Mouse (Mus musculus): ENCODE measurements around the gene Numb. TPM values are rescaled to one million over a fixed set of nuclear protein-coding genes. Genes with fewer than 3 reads are reported as not detected.

Numb gene
- polyA plus RNA-seq, 1 experiment from 2014 or later, result 27.2 TPM

DNA sequence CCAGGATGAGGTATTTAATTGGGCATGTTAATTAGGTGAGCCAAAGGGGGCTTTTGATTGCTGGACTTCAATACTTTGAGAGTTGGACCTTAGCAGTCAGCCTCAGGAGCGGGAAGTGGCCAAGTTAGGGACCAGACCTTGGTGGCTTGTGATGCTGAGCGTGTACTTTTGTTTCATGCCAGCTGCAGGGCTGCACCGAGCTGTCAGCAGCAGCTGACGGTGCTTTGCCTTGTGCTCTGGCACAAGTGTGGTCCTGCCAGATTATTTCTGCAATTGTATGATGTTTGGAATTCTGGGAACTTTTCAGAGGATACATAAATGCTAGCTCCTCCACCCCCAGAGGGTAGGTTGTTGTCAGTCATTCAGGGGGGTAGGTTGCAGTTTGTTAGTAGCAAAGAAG is 136.4 kb downstream of the Numb start:
- no peak overlapping the region for H3K27ac ChIP-seq (ENCODE audit: low read depth, low read length)
- H3K4me3 ChIP-seq (ENCODE audit: low read depth, low read length), result no peak overlapping the region
- 79% methylated on average over 4 of the region's 4 CpGs for WGBS
- H3K4me1 ChIP-seq (ENCODE audit: control insufficient read depth, insufficient read depth, low read length), result no peaks in the 10 kb centered on the region
- no peak overlapping the region for H3K9ac ChIP-seq (ENCODE audit: low read length)
- no peaks in the 10 kb centered on the region for H3K27me3 ChIP-seq (ENCODE audit: control insufficient read depth, insufficient read depth, low read length)
- no peak overlapping the region for H3K4me2 ChIP-seq
- DNase-seq (ENCODE audit: low spot score, missing footprints), result no peak
- no peak for ATAC-seq (ENCODE audit: low FRiP score)
- no peaks in the 10 kb centered on the region for H3K9me3 ChIP-seq (ENCODE audit: control insufficient read depth, low read length)
- no peaks in the 10 kb centered on the region for H3K36me3 ChIP-seq (ENCODE audit: control insufficient read depth, insufficient read depth, low read length)

DNA sequence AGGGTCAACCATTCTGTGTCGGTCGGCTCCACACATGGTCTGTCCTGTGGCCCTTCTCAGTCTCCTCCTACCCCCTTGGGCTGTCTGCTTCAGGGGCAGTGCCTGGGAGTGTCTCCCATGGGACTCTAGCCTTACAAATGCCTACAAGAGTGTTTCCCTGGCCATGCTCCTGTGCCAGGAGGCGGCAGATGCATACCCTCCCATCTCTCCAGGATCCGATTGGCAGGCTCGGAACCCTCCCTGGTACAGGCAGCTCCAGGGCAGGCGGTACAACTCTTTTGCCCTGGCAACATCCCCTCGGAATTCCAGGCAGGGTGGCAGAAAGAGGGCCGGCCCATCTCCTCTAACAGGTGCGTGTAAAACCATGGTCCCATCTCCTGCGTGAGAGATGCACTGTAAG is 139.1 kb downstream of the Numb start:
- DNase-seq (ENCODE audit: low spot score, missing footprints) (no peak), ATAC-seq (ENCODE audit: low FRiP score) (no peak)
- Histone ChIP-seq H3K36me3 (ENCODE audit: control insufficient read depth, insufficient read depth, low read length) (no peaks in the 10 kb centered on the region), H3K27me3 (ENCODE audit: control insufficient read depth, insufficient read depth, low read length) (no peaks in the 10 kb centered on the region), H3K4me3 (ENCODE audit: low read depth, low read length) (no peak overlapping the region), H3K9me3 (ENCODE audit: control insufficient read depth, low read length) (no peaks in the 10 kb centered on the region), H3K4me2 (no peak overlapping the region), H3K9ac (ENCODE audit: low read length) (no peak overlapping the region), H3K4me1 (ENCODE audit: control insufficient read depth, insufficient read depth, low read length) (no peaks in the 10 kb centered on the region), H3K27ac (ENCODE audit: low read depth, low read length) (no peak overlapping the region)
- 91% methylated on average over 10 of the region's 10 CpGs for WGBS

DNA sequence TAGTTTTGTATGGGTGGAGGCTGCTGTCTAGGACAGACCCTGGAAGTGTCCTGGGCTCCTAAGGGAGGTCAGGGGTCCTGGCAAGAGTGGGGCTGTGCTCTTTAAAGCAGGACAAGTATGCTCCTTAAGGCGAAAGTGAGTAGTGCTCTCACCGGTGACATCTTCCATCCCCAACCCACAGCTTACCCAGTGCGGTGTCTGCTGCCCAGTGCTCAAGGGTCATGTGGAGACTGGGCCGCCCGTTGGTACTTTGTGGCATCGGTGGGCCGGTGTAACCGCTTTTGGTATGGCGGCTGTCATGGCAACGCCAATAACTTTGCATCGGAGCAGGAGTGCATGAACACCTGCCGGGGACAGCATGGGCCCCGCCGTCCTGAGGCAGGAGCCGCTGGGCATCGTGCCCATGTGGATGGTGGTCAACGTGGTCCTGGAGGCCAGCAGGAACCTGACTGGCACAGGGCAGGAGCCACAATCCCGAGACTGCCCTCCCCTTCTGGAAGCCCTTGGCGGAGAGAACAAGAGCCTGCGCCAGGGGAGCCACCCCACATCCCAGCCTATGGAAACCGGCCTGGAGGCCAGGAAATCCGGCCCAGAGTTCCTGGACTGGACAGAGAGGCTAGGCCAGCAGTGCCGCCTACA is 140.0 kb downstream of the Numb start:
- DNase-seq (ENCODE audit: low spot score, missing footprints) (no peak), ATAC-seq (ENCODE audit: low FRiP score) (no peak)
- 79% methylated on average over 23 of the region's 23 CpGs for WGBS
- H3K4me3 ChIP-seq (ENCODE audit: low read depth, low read length), result no peak overlapping the region
- no peak overlapping the region for H3K9ac ChIP-seq (ENCODE audit: low read length)
- no peaks in the 10 kb centered on the region for H3K27me3 ChIP-seq (ENCODE audit: control insufficient read depth, insufficient read depth, low read length)
- no peaks in the 10 kb centered on the region for H3K9me3 ChIP-seq (ENCODE audit: control insufficient read depth, low read length)
- no peak overlapping the region for H3K4me2 ChIP-seq
- H3K36me3 ChIP-seq (ENCODE audit: control insufficient read depth, insufficient read depth, low read length), result no peaks in the 10 kb centered on the region
- H3K27ac ChIP-seq (ENCODE audit: low read depth, low read length), result no peak overlapping the region
- H3K4me1 ChIP-seq (ENCODE audit: control insufficient read depth, insufficient read depth, low read length), result no peaks in the 10 kb centered on the region

DNA sequence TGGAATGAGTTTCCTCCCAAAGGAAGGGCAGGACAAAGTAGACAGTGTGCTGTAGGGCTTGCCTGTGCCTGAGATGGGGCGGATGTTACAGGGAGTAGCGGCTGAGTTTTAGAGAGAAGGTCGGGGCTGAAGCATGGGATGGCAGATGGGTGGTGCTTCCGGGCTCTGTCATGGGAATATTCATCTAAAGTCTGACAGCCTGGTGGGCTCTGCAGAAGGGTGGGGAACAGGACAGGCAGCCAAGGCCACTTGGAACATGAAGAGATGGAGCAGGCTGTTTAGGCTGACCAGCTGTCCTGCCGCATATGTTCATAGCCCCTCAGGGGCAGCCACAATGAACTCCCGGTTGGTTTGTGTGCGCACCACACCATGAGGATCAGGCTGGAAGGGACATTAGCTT is 140.5 kb downstream of the Numb start:
- no peaks in the 10 kb centered on the region for H3K36me3 ChIP-seq (ENCODE audit: control insufficient read depth, insufficient read depth, low read length)
- H3K9ac ChIP-seq (ENCODE audit: low read length), result no peak overlapping the region
- no peaks in the 10 kb centered on the region for H3K4me1 ChIP-seq (ENCODE audit: control insufficient read depth, insufficient read depth, low read length)
- no peaks in the 10 kb centered on the region for H3K9me3 ChIP-seq (ENCODE audit: control insufficient read depth, low read length)
- no peak overlapping the region for H3K4me2 ChIP-seq
- DNase-seq (ENCODE audit: low spot score, missing footprints) (no peak), ATAC-seq (ENCODE audit: low FRiP score) (no peak)
- no peaks in the 10 kb centered on the region for H3K27me3 ChIP-seq (ENCODE audit: control insufficient read depth, insufficient read depth, low read length)
- H3K27ac ChIP-seq (ENCODE audit: low read depth, low read length), result no peak overlapping the region
- WGBS, result 77% methylated on average over 7 of the region's 7 CpGs
- no peak overlapping the region for H3K4me3 ChIP-seq (ENCODE audit: low read depth, low read length)

DNA sequence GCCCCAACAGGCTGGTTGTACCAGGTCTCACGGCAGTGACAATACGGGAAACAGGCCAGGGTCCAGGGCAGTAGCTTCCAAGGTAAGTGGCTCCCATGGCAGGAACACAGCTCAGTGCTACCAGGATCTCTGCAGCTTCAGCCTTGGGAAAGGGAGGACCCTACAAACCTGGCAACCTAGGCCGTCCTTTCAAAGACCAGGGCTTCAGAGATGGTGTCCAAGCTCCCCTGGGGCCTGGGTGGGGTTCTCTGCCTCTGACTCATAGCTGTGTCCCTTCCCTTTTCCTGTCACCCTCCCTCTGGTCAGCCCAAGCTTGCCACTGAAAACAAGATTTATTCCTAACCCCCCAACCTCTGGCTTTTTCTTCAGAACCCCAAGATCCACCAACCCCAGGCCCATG is 141.6 kb downstream of the Numb start:
- Histone ChIP-seq H3K9ac (ENCODE audit: low read length) (no peak overlapping the region), H3K4me1 (ENCODE audit: control insufficient read depth, insufficient read depth, low read length) (peaks cover 2% of the 10 kb centered on the region; the same call in 1 of the 2 replicates), H3K4me3 (ENCODE audit: low read depth, low read length) (no peak overlapping the region), H3K9me3 (ENCODE audit: control insufficient read depth, low read length) (no peaks in the 10 kb centered on the region), H3K4me2 (no peak overlapping the region), H3K27me3 (ENCODE audit: control insufficient read depth, insufficient read depth, low read length) (no peaks in the 10 kb centered on the region), H3K27ac (ENCODE audit: low read depth, low read length) (no peak overlapping the region), H3K36me3 (ENCODE audit: control insufficient read depth, insufficient read depth, low read length) (no peaks in the 10 kb centered on the region)
- 93% methylated on average over 3 of the region's 3 CpGs for WGBS
- DNase-seq (ENCODE audit: low spot score, missing footprints) (no peak), ATAC-seq (ENCODE audit: low FRiP score) (no peak)

DNA sequence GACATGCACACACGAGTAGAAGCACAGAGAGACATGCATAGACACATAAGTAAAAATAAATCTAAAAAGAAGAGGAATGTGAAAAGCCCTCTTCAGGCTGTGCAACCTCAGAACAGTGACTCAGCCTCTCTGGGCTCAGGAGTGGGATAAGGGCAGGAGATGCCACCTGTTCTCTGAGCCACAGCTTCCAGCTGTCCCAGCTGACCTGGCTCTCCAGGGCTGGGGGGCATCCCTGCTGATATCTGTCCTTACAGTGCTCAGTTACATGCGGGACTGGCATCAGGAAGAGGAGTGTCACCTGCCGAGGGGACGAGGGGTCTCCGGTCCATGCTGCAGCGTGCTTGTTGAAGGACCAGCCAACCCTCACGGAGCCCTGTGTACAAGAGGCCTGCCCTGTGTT is 145.0 kb downstream of the Numb start:
- DNase-seq (ENCODE audit: low spot score, missing footprints), result no peak
- 88% methylated on average over 7 of the region's 7 CpGs for WGBS
- Histone ChIP-seq H3K4me3 (ENCODE audit: low read depth, low read length) (no peak overlapping the region), H3K27me3 (ENCODE audit: control insufficient read depth, insufficient read depth, low read length) (no peaks in the 10 kb centered on the region), H3K9ac (ENCODE audit: low read length) (no peak overlapping the region), H3K9me3 (ENCODE audit: control insufficient read depth, low read length) (no peaks in the 10 kb centered on the region), H3K4me2 (no peak overlapping the region), H3K27ac (ENCODE audit: low read depth, low read length) (no peak overlapping the region), H3K4me1 (ENCODE audit: control insufficient read depth, insufficient read depth, low read length) (peaks cover 3% of the 10 kb centered on the region; the same call in 1 of the 2 replicates), H3K36me3 (ENCODE audit: control insufficient read depth, insufficient read depth, low read length) (no peaks in the 10 kb centered on the region)
- ATAC-seq (ENCODE audit: low FRiP score), result no peak

DNA sequence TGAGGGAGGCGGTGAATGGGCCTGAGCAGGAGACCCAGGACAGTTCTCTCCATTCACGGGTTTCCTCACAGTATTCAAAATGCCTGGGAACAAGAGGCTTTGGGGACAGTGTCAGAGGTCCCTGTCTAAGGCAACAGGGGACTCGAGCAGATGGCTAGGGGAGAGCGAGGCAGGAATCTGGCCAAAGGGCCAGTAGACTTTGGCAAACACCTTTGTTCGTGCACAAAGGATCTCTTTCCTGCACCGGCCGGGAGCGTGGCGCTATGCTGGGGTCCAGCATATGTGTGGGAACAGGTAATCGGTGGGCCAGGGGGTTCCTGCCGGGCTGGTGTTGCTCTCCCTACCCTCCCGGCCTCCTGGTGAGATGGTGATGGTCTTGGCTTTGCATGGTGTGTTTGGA is 146.1 kb downstream of the Numb start:
- Histone ChIP-seq H3K4me2 (no peak overlapping the region), H3K27ac (ENCODE audit: low read depth, low read length) (no peak overlapping the region), H3K9me3 (ENCODE audit: control insufficient read depth, low read length) (no peaks in the 10 kb centered on the region), H3K4me1 (ENCODE audit: control insufficient read depth, insufficient read depth, low read length) (peaks cover 3% of the 10 kb centered on the region), H3K36me3 (ENCODE audit: control insufficient read depth, insufficient read depth, low read length) (no peaks in the 10 kb centered on the region), H3K27me3 (ENCODE audit: control insufficient read depth, insufficient read depth, low read length) (no peaks in the 10 kb centered on the region), H3K4me3 (ENCODE audit: low read depth, low read length) (no peak overlapping the region), H3K9ac (ENCODE audit: low read length) (no peak overlapping the region)
- DNase-seq (ENCODE audit: low spot score, missing footprints) (no peak), ATAC-seq (ENCODE audit: low FRiP score) (no peak)
- WGBS, result 67% methylated on average over 12 of the region's 12 CpGs

DNA sequence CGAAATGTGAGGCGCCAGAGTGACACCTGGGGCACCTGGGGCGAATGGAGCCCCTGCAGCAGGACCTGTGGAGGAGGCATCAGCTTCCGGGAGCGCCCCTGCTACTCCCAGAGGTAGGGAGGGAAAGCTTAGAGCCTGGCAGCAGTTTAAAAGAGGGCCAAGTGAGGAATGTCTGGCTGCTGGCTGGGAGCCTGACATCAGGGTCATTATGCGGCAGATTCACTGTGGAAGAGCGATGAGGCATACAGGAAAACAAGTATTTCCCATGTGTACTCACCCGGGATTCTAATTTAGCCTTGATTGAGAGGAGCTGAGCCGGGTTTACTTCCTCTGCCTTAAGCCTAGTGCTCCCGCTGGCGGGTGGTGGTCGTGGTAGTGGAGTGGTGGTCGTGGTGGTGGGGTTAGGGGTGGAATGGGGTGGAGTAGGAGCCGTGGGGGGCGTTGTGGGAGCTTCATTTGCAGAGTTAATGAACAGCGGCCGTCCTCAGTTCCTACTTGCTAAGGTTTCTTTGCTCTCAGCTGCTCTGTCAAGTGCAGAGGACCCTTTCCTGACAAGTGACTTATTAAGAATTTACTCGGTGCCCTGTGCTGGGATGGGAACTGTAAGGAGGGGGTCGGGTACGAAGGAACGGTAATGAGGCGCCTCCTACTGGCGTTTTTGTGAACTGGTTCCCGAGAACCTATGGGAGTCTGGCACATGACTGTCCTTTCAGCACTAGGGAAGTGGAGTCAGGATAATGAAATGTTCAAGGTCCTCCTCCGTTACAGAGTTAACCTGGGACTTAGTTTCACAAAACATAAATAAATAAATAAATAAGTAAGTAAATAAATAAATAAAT is 151.1 kb downstream of the Numb start:
- no peaks in the 10 kb centered on the region for H3K9me3 ChIP-seq (ENCODE audit: control insufficient read depth, low read length)
- no peak overlapping the region for H3K4me3 ChIP-seq (ENCODE audit: low read depth, low read length)
- no peaks in the 10 kb centered on the region; the same call in 1 of the 2 replicates for H3K27me3 ChIP-seq (ENCODE audit: control insufficient read depth, insufficient read depth, low read length)
- H3K4me1 ChIP-seq (ENCODE audit: control insufficient read depth, insufficient read depth, low read length), result peaks cover 9% of the 10 kb centered on the region
- peak; percentile 98 for DNase-seq (ENCODE audit: low spot score, missing footprints)
- no peak overlapping the region; the same call in 1 of the 2 replicates for H3K27ac ChIP-seq (ENCODE audit: low read depth, low read length)
- peak overlapping the region; percentile 36 for H3K4me2 ChIP-seq
- 9% methylated on average over 25 of the region's 25 CpGs for WGBS
- H3K9ac ChIP-seq (ENCODE audit: low read length), result no peak overlapping the region
- no peaks in the 10 kb centered on the region for H3K36me3 ChIP-seq (ENCODE audit: control insufficient read depth, insufficient read depth, low read length)
- peak; percentile 25 for ATAC-seq (ENCODE audit: low FRiP score)

DNA sequence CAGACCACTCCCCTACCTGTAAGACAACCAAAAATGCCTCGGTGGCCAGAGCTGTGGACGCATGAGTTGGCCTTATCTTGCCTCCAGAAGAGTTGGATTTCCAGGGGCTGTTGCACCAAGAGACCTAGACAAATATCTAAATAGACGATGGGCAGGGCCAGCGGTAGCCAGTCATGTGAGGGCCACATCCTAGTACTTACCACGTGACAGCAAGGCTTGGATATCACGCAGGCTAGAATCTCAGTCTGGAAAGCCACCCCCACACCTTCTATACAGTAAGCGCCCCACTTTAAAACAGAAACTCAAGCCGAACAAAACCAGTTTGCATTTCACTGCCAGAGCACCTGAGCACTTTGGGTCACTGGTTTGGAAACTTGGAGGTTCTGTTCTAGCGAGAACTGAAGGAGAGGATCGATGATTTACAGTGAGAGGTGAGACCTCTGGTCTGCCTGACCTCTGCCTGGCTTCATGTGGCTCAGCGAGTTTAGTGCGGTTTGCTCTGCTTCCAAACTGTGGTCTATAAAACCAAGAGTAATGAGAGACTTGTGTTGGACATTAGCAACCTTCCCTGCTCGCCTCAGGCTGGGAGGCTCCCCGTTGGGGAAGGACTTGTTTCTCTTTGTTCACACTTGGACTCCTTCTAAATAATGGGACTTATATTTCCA is 153.4 kb downstream of the Numb start:
- Histone ChIP-seq H3K4me2 (no peak overlapping the region), H3K27me3 (ENCODE audit: control insufficient read depth, insufficient read depth, low read length) (peaks cover 5% of the 10 kb centered on the region; the same call in 1 of the 2 replicates), H3K4me3 (ENCODE audit: low read depth, low read length) (no peak overlapping the region), H3K27ac (ENCODE audit: low read depth, low read length) (no peak overlapping the region), H3K9me3 (ENCODE audit: control insufficient read depth, low read length) (no peaks in the 10 kb centered on the region), H3K9ac (ENCODE audit: low read length) (no peak overlapping the region), H3K4me1 (ENCODE audit: control insufficient read depth, insufficient read depth, low read length) (peaks cover 12% of the 10 kb centered on the region), H3K36me3 (ENCODE audit: control insufficient read depth, insufficient read depth, low read length) (no peaks in the 10 kb centered on the region)
- ATAC-seq (ENCODE audit: low FRiP score) (no peak), DNase-seq (ENCODE audit: low spot score, missing footprints) (no peak)
- WGBS, result 85% methylated on average over 14 of the region's 14 CpGs
